Mouse (Mus musculus) cerebellum, adult (tissue): ENCODE measurements at regions not wholly inside any gene's neighbourhood (a gene's known extent, or its start where the extent isn't known, plus 50 kb on each side); places are given as distances from the start of the nearest gene placed in this dataset.

Experiments used
- ATAC-seq: cut with Nextera tagmentation; 2 replicates; pipeline ENCODE4 v1.9.2; 2017; ENCODE audit warnings: mild to moderate bottlenecking, moderate library complexity, mixed read lengths; ENCODE audit not compliant: insufficient number of reproducible peaks, low FRiP score, low TSS enrichment

- ATAC-seq, result no peak
Measured at GRCm38 (mm10) chr3:81482742-81483141, 446.5 kb downstream of the Pdgfc start.

GRCm38 (mm10) chr3:81483363-81483762 is 447.1 kb downstream of the Pdgfc start:
- no peak for ATAC-seq

DNA sequence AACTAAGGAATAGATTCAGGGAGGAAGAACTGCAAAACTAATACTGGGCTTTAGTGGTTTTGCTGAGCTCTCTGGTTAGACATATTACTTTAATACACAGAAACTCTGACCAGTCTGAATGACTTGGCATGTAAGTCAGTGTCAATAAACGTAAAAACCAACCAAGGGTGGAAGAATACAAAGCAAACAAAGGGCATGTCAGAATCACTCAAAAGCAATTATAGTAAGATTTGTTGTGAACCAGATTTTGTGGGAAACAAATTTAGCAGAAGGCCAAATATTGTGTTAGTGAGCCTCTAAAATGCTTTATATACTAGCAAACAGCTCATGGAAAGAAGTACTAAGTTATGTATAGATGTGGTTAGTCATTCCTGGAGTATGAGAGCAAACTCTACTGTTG is 427.1 kb upstream of the Ctso start:
- no peak for ATAC-seq

DNA sequence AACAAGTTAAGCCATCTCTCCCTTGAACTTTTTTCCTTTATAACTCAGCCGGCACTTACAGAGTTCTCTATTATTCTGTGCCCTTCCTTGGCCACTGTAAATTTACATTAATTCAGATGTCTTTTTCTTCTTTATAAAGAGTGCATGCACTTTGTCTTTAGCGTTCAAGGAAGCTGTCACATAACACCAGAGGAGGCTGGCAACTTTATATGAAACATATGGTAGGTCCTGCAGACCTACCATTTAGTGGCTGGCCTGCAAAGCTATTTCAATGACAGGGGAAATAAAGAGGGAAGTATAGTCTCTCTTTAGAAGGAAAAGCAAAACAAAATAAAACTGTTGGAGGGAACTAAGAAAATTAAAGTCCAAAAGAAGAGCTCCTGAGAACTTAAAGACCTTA is 423.8 kb upstream of the Ctso start:
- no peak for ATAC-seq

- ATAC-seq, result no peak
Measured at GRCm38 (mm10) chr3:81521804-81522203, 410.6 kb upstream of the Ctso start.

DNA sequence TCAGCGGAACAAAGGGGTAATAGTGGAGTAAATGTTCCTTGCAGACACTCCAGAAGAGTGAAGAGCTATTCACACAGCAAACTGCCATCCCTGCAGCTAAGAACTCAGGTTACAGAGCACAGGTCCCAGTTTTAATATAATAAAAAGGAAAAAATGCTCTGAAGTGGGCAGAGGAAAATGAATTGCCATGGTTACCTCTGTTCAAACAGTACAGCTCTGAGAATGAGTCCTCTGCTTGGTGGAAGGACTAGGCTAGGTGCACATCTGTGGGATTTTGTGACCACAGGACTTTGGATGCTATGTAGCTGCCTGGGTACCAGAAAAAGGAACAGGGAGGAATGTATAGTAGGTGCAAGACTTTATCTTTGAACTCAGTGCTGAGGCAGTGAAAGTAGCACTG is 401.5 kb upstream of the Ctso start:
- ATAC-seq, result no peak

DNA sequence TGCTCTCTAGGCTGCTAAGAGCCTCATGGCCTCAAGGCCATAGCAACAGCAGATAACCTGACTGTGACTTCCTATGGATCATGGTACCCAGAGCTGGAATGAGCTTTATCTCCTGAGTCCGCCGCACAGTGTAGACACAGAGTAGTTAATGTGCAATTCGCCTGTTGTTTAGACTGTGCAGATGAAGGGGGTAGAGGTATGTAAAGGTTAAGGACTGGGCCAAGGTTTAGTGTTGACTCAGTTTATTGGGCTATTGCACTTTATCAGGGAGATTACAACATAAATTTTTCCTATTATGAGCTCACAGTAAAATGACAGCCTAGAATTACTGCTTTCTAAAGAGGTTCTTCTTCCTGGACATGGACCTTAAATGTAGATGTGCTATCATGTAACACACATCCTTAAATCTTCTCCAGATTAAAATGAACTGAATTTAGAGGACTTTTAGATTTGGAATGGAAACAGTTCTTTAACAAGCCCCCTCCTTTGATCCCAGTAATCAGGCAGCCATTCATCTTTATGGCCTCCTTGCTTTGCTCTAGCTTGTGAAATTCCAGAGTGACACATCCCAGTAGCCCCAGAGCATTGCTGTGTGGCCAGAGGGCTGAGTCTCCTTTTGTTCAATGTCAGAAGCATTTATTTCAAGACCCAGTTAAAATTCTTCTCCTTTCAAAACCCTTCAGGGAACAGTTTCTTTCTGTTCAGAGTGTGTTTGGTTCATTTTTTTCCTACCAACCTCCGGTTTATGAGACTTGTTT is 396.8 kb upstream of the Ctso start:
- no peak for ATAC-seq

GRCm38 (mm10) chr3:81554773-81555172 is 377.6 kb upstream of the Ctso start:
- ATAC-seq, result no peak

DNA sequence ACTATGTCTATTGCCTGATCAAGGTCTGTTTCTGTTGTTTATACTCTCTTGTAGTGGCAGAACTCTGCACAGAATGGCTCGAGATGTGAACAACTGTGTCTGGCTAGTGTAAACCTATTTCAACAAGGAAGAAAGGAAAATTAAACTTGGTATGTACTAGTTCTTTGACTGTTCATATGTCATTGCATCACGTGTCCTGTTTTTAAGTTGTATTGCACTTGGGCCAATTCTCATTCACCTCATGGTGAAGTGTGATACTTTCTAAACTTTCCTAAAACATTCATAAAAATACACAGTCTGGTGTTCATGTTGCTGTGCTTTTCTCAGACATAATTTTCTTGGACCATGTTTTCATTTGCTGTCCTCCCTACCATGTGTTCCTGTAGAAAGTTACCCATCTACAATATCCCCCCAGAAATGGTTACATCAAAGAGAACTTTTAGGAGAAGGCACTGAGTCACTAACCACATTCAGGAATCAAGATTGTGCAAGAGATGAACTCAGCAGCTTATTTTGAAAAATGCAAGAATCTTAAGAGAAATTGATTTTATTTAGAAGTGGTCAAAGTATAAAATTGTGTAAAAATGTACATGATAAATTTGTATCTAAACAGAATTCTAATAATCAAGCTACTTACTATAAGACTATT is 369.7 kb upstream of the Ctso start:
- ATAC-seq, result no peak

DNA sequence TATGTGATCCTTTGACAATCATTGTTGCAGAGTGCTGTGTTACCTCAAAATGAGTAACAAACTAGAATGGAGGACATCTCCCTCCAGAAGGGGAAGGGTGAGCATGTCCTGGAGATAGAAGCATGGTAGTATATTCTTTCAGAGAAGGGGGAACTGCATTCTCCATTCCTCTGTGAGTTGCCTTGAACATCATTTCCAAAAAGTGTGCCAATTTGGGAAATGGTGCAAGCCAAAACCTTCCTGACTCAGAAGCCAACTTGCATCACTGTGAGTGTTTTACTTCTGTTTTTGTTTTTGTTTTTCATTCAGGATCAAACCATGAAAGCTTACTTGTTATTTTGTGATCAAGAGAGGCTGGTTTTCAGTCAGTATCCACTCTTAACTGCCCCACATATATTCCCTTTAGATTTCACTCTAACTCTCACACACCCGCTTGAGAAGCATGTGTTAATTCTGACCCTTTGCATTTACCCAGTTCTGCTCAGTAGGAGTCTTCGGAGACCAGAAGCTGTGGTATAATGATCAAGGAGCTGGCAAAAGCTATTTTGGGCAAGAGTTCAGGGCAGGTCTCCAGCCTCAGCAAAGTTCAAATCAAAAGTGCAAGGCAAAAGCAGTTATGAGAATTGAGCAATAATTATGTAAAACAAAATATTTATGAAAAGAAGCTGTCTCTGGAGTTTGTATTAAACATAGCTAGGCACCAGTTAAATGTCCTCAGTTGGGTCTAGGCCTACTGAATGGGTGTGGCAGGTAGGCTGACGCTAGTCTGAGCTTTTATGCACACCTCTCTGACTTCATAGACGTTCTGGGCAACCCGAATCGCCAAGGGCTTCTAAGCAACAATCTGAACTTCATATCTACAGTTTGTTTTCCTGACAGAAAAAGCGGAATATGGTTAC is 368.3 kb upstream of the Ctso start:
- ATAC-seq, result no peak

DNA sequence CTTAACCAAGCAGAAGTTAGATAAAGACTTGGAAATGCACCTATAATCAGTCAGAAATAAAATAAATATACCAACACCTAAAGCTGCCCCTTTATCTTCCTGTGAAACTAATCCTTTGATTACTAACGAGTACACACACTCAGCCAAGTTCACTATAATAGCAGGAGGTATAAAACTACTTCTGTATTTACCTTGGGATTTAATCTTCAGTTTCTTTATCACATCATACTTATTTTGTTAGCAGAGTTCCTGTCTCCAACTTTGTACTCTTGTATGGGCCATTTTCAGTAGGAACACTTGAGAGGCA is 367.7 kb upstream of the Ctso start:
- no peak for ATAC-seq

DNA sequence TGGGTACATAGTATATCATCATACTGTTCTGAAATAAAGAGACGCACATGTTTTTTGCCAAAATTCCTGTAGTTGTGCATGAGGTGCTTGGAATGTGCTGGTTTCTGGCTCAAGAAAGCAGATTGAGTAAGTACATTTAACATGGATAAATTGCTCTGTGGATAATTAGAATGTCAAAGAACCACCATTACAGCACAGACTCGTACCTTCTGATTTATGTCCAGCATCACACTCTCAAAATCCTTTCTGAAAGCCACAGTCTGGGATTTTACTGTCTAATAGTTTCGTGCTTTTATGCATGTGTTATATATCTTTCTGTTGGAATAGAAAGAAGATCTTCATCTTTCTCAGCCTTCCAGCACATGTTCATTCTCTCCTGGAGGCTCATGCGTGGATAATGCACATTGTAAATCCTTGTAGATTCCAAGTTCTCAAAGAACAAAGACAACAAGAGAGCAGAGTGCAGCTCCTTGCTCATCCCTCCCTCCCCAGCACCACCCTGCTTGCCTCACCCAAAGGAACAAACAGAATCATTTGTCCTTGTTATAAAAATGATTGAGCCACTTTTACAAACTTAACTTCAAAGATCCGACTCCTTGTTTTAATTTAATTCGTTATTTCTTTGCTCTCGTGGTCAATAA is 348.9 kb upstream of the Ctso start:
- ATAC-seq, result no peak

DNA sequence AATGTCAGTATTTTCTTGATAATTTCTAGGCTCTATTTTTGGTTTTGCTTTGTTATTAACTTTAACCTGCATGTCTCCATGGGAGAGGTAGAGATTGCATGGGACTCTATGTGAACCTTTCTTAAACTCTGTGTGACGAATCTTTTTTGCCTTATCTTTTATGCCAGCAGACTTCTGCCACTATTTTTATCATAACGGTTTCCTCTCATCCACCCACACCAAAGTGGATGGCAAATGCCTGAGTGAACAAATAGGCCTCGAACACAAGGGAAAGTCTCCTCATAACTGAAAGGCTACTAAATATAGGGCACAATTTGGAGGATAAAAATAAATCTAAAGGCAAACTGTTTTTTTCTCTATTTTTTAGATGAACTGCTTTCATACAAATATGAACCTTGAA is 343.3 kb upstream of the Ctso start:
- ATAC-seq, result no peak

GRCm38 (mm10) chr3:81629157-81629556 is 303.2 kb upstream of the Ctso start:
- ATAC-seq, result no peak

GRCm38 (mm10) chr3:81658490-81658889 is 273.9 kb upstream of the Ctso start:
- ATAC-seq, result no peak

DNA sequence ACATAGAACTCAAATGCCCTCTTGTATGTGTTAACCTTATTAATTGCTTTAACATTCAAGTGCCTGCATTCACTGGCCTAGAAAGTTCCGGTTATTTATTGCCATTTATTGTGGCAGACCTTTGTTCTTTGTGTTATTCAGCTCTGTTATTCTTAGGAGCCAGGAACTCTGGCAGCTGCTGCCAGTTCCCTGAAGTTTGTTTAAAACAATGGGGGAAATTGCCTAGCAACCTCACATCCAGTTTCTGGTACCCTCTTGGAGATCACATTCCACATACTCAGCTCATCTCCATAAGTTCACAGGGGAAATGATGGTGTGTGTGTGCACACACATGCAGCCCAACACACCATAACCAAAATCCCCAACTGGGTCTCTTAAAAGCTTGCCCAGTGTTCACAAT is 270.8 kb upstream of the Ctso start:
- no peak for ATAC-seq

GRCm38 (mm10) chr3:81666262-81666661 is 266.1 kb upstream of the Ctso start:
- no peak for ATAC-seq

GRCm38 (mm10) chr3:81676570-81676969 is 255.8 kb upstream of the Ctso start:
- ATAC-seq, result no peak

DNA sequence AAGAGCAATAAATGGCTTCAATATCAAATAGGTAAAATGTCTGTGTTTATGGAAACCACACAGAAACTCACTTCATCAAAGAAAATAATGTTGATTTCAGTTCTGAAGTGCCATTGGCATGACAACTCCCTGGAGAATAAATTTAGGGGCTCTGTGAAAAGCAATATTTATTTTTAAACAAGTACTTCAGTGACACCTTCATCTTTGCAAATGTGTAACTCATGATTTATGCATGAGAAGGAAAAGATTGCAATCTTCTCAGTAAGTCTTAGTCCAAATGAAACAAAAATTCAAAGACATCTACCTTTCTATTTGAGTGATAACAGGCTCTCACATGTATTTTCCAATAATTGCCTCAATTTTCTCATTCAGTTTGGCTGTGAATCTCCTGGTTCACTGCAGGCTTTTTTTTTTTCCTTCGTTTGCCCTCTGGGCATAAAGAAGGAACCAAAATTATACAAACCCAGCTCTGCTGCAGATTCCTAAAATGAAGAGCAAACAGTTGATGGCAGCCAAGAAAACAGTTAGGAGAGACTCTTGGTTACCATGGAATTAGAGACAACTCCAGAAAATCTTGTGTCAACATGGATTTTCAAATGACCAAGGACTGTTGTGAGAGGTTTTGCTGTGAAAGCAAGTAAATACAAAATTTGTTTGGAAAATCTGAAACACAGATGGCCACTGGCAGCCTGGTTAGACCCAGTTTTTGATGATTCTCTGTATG is 230.3 kb upstream of the Ctso start:
- no peak for ATAC-seq

- no peak for ATAC-seq
Measured at GRCm38 (mm10) chr3:81718911-81719310, 213.5 kb upstream of the Ctso start.
